Mouse (Mus musculus) gastrocnemius, postnatal 36 days (tissue): ENCODE measurements at regions not wholly inside any gene's neighbourhood (a gene's known extent, or its start where the extent isn't known, plus 50 kb on each side); places are given as distances from the start of the nearest gene placed in this dataset.

ENCODE experiments used
- DNase-seq, 2 experiments: peaks; one replicate each; pipeline ENCODE4 v3.0.0; 2022
- intact Hi-C: fragments of 180-260 bp; cut with DNase I; formaldehyde crosslinking; loops from one replicate; pipeline ENCODE4 v1.15.1; 2025

DNA sequence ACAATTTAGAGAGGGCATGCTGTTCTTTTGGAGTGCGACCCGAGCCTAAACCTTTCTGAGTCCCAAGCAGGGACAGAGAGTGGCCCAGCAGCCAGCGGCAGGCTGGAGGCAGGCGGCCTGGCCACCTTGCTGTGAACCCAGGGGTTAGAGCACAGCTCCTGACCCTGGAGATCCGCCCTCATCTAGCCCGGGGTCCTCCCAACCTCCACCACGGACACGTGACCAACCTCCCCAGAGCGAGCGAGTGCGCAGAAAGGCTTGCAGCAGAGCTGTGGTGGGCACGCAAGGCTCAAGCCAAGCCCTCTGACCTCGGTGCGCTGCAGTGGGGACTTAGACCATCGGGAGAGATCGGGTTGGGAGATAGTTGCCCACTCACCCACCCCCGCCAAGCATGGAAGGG, 106.9 kb downstream of the Zfp788 start:
- intact Hi-C loops = loop anchor here (10.0 kb wide), 1 partner anchor 95 kb away; no protein-coding TSS in a partner anchor
- no peak for DNase-seq
